Mouse (Mus musculus): Measurements from ENCODE around the gene Cd86. TPM values are rescaled to one million over a fixed set of nuclear protein-coding genes. Genes with fewer than 3 reads are reported as not detected.

Cd86 gene
- polyA plus RNA-seq (2011; ENCODE audit: insufficient read depth, insufficient read length, low replicate concordance, missing spikeins): 5.9 and 14.5 TPM in 2 replicates

- H3K4me1 ChIP-seq (ENCODE audit: control insufficient read depth, insufficient read depth, low read length): peaks cover 1% of the 10 kb centered on the region; the same call in 1 of the 2 replicates
- peak within 1 kb of the TSS; percentile 63 for H3K4me3 ChIP-seq (replicated peaks; ENCODE audit: control insufficient read depth, low read depth, low read length)
- peak within 1 kb of the TSS; percentile 46 for H3K27ac ChIP-seq (ENCODE audit: control insufficient read depth, insufficient read depth, low read depth, low read length, poor library complexity)
- WGBS: under 1% methylated on average over 13 of the region's 13 CpGs
- TF ChIP-seq CTCF (IDR thresholded peaks at IDR 0.05; ENCODE audit: control insufficient read depth, insufficient read depth, low read length) (no peak), POLR2A (IDR thresholded peaks at IDR 0.05; ENCODE audit: borderline replicate concordance, control insufficient read depth, low read depth, low read length) (no peak)
Measured at GRCm38 (mm10) chr16:36665782-36666181, at the start of gene Cd86. Gene Cd86 (minus strand): TSS chr16:36666081.

- WGBS: 18% methylated on average over 12 of the region's 12 CpGs
- Histone ChIP-seq H3K27ac (ENCODE audit: control insufficient read depth, insufficient read depth, low read depth, low read length, poor library complexity) (no peak overlapping the region), H3K4me1 (ENCODE audit: control insufficient read depth, insufficient read depth, low read length) (no peaks in the 10 kb centered on the region; the same call in 1 of the 2 replicates), H3K4me3 (replicated peaks; ENCODE audit: control insufficient read depth, low read depth, low read length) (no peak overlapping the region)
- TF ChIP-seq POLR2A (IDR thresholded peaks at IDR 0.05; ENCODE audit: borderline replicate concordance, control insufficient read depth, low read depth, low read length) (no peak), CTCF (IDR thresholded peaks at IDR 0.05; ENCODE audit: control insufficient read depth, insufficient read depth, low read length) (no peak)
Measured at GRCm38 (mm10) chr16:36711760-36712159, 45.9 kb upstream of the Cd86 start.

- no peak overlapping the region for H3K4me3 ChIP-seq (replicated peaks; ENCODE audit: control insufficient read depth, low read depth, low read length)
- TF ChIP-seq POLR2A (IDR thresholded peaks at IDR 0.05; ENCODE audit: borderline replicate concordance, control insufficient read depth, low read depth, low read length) (no peak), CTCF (IDR thresholded peaks at IDR 0.05; ENCODE audit: control insufficient read depth, insufficient read depth, low read length) (peak; percentile 46)
- H3K27ac ChIP-seq (ENCODE audit: control insufficient read depth, insufficient read depth, low read depth, low read length, poor library complexity): no peak overlapping the region
- no peaks in the 10 kb centered on the region; the same call in 1 of the 2 replicates for H3K4me1 ChIP-seq (ENCODE audit: control insufficient read depth, insufficient read depth, low read length)
- WGBS: 86% methylated on average over 2 of the region's 2 CpGs
Measured at GRCm38 (mm10) chr16:36710794-36711193, 44.9 kb upstream of the Cd86 start.

GRCm38 (mm10) chr16:36709405-36709804, 43.5 kb upstream of the Cd86 start:
- Histone ChIP-seq H3K27ac (ENCODE audit: control insufficient read depth, insufficient read depth, low read depth, low read length, poor library complexity) (peak overlapping the region; percentile 48), H3K4me3 (replicated peaks; ENCODE audit: control insufficient read depth, low read depth, low read length) (peak overlapping the region; percentile 37), H3K4me1 (ENCODE audit: control insufficient read depth, insufficient read depth, low read length) (no peaks in the 10 kb centered on the region; the same call in 1 of the 2 replicates)
- WGBS: 22% methylated on average over 17 of the region's 17 CpGs
- no peak for TF ChIP-seq CTCF (IDR thresholded peaks at IDR 0.05; ENCODE audit: control insufficient read depth, insufficient read depth, low read length)
- TF ChIP-seq POLR2A (IDR thresholded peaks at IDR 0.05; ENCODE audit: borderline replicate concordance, control insufficient read depth, low read depth, low read length): no peak

- 11% methylated on average over 7 of the region's 7 CpGs for WGBS
- TF ChIP-seq POLR2A (IDR thresholded peaks at IDR 0.05; ENCODE audit: borderline replicate concordance, control insufficient read depth, low read depth, low read length): no peak
- no peak for TF ChIP-seq CTCF (IDR thresholded peaks at IDR 0.05; ENCODE audit: control insufficient read depth, insufficient read depth, low read length)
- Histone ChIP-seq H3K4me1 (ENCODE audit: control insufficient read depth, insufficient read depth, low read length) (no peaks in the 10 kb centered on the region; the same call in 1 of the 2 replicates), H3K27ac (ENCODE audit: control insufficient read depth, insufficient read depth, low read depth, low read length, poor library complexity) (no peak overlapping the region; the same call in 1 of the 2 replicates), H3K4me3 (replicated peaks; ENCODE audit: control insufficient read depth, low read depth, low read length) (no peak overlapping the region)
Measured at GRCm38 (mm10) chr16:36708751-36709150, 42.9 kb upstream of the Cd86 start.

GRCm38 (mm10) chr16:36707702-36708423, 42.0 kb upstream of the Cd86 start:
- Histone ChIP-seq H3K4me1 (ENCODE audit: control insufficient read depth, insufficient read depth, low read length) (no peaks in the 10 kb centered on the region; the same call in 1 of the 2 replicates), H3K27ac (ENCODE audit: control insufficient read depth, insufficient read depth, low read depth, low read length, poor library complexity) (no peak overlapping the region), H3K4me3 (replicated peaks; ENCODE audit: control insufficient read depth, low read depth, low read length) (no peak overlapping the region)
- TF ChIP-seq CTCF (IDR thresholded peaks at IDR 0.05; ENCODE audit: control insufficient read depth, insufficient read depth, low read length) (no peak), POLR2A (IDR thresholded peaks at IDR 0.05; ENCODE audit: borderline replicate concordance, control insufficient read depth, low read depth, low read length) (no peak)
- WGBS: 62% methylated on average over 6 of the region's 6 CpGs

- Histone ChIP-seq H3K4me1 (ENCODE audit: control insufficient read depth, insufficient read depth, low read length) (no peaks in the 10 kb centered on the region), H3K27ac (ENCODE audit: control insufficient read depth, insufficient read depth, low read depth, low read length, poor library complexity) (no peak overlapping the region), H3K4me3 (replicated peaks; ENCODE audit: control insufficient read depth, low read depth, low read length) (no peak overlapping the region)
- 77% methylated on average over 2 of the region's 2 CpGs for WGBS
- no peak for TF ChIP-seq CTCF (IDR thresholded peaks at IDR 0.05; ENCODE audit: control insufficient read depth, insufficient read depth, low read length)
- TF ChIP-seq POLR2A (IDR thresholded peaks at IDR 0.05; ENCODE audit: borderline replicate concordance, control insufficient read depth, low read depth, low read length): no peak
Measured at GRCm38 (mm10) chr16:36700484-36700883, 34.6 kb upstream of the Cd86 start.

GRCm38 (mm10) chr16:36697331-36697730, 31.4 kb upstream of the Cd86 start:
- Histone ChIP-seq H3K27ac (ENCODE audit: control insufficient read depth, insufficient read depth, low read depth, low read length, poor library complexity) (no peak overlapping the region), H3K4me1 (ENCODE audit: control insufficient read depth, insufficient read depth, low read length) (no peaks in the 10 kb centered on the region), H3K4me3 (replicated peaks; ENCODE audit: control insufficient read depth, low read depth, low read length) (no peak overlapping the region)
- 27% methylated on average over 8 of the region's 8 CpGs for WGBS
- TF ChIP-seq CTCF (IDR thresholded peaks at IDR 0.05; ENCODE audit: control insufficient read depth, insufficient read depth, low read length) (no peak), POLR2A (IDR thresholded peaks at IDR 0.05; ENCODE audit: borderline replicate concordance, control insufficient read depth, low read depth, low read length) (no peak)

Measured in bone marrow, adult 2 months (tissue).